Mouse (Mus musculus): ENCODE results near the gene Cldn9. TPM values are rescaled to one million over a fixed set of nuclear protein-coding genes. Genes with fewer than 3 reads are reported as not detected.
A peak's percentile ranks its signal among the peaks of the same experiment; 100 is the strongest.

The Cldn9 gene
- total RNA-seq, 2 experiments from 2014 or later, result 0.32 TPM; not detected in 1

DNA sequence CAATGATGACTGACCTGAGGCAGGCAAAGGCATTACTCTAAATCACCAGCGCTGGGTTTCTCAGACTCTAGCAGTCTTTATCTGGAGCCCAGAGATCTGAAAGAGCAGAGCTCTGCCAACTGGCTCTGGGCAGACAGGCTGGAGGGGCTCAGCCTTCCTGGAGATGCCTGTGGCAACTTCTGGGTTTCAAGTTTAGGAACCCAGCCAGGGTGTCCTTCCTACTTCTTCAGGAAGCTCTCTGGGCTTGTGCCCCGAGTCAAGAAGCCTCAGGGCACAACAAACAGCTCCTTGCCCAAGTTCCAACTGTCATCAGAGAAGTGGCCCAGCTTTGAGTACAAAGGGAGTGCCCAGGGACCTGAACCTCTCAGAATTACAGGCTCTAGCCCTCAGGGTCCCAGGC is 29.4 kb downstream of the Cldn9 start:
- no peak for DNase-seq
- intact Hi-C loops (cut with DNase I), result no loop called here

DNA sequence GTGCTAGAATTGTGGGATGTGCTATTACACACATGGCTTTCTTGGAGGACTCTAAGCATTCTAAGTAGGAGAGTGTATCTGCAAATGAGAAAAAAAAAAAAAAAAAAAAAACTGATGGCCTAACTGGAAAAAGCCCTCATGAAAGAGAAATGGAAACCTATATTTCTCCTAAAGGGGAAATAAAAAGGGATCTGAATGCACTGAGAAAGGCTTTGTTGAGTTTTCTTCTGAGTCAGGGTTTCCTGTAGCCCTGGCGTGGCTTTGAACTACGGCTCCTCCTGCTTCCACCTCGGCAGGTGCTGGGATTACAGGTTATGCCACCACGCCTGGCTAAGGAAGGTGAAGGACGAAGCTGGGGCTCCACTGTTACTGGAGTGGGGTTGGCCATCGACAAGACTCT is 29.8 kb downstream of the Cldn9 start:
- no peak for DNase-seq
- intact Hi-C loops (cut with DNase I), result no loop called here

DNA sequence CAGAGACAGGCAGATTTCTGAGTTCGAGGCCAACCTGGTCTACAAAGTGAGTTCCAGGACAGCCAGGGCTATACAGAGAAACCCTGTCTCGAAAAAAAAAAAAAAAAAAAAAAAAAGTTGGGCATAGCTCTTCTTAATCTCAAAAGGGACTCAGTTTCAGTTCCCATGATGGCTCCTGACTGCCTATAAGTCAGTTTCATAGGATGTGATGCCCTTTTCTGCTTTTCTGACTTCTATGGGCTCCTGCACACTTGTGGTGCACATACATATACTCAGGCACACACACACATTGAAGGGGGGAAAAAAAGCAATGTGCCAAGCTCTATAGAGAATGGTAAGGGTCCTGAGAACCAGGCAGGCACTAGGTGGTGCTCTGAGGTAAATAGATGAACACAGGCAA is 30.5 kb downstream of the Cldn9 start:
- intact Hi-C loops (cut with DNase I), result no loop called here
- no peak for DNase-seq

DNA sequence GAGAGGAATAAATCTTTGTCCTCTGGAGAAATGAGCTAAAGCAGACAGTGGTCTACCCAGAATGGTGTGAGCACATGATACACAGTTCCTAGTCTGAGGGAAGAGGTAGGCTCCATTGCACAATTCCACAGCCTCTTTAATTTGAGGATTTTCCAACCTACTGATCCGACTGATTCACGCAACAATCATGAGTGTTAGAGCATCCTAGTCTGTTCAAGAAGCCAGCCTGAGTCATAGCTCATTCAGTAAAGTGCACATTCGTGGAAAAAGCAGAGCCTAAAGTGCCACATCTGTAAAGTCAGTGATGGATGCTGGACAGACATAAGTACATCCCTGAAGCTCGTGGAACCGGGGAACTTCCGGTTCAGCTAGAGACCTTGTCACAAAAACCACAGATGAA is 32.5 kb downstream of the Cldn9 start:
- no peak for DNase-seq
- intact Hi-C loops (cut with DNase I), result no loop called here

DNA sequence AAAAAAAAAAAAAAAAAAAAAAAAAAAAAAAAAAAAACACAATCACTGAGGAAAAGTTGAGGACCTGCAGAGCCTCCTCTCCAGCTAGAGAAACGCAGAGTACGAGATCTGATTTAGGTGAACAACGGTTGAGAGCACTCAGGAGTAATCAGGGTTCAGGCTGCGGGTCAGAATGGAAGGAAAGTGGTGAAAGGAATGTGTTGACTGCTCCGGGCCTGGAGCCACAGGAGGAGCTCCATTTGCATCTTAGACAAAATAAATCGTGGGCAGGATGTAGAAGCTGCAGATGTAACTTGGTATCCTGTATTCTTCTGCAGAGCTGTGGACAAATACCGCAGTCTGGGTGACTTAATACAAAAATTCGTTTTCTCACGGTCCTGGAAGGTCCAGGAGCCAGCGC is 37.9 kb downstream of the Cldn9 start:
- intact Hi-C loops (cut with DNase I), result no loop called here
- no peak for DNase-seq

DNA sequence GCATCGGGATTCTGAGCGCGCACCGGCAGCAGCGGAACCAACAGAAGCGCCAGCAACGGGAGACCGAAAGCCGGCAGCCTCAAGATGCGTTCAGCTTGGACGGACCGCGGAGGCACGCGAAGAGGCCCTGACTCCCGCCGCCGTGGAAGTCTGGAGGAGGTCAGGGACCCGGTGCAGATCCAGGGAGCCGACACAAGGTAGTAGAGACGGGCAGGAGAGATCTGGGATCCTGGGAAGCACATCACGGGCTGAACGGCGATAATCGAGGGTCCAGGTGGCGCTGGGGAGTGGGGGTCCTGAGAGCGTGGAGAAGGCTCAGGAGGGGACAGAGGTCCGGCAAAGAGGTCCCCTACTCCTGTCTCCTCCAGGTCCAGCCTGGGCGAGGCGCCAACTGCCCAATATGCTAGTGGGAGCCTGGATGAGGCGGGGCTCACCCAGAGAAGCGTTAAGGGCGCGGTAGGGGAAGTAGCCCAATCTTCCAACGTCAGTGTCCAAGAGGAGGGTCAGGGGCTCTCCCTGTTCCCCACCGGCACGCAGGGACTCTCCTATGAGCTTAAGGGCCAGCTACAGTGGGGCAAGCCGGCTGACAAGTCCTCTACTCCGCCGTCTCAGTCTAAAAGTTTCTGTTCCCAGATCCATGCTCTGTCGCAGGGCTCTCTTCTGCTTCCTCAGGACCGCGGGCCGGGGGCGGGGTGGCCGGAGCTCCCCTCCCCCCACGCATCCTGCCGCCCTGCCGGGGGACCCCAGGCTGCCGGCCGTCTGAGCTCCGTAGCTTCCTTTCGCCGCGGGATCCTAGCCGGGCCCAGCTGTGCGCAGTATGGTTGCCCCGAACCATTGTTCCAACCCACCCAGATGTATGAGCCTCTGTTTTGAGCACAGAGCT is 39.0 kb downstream of the Cldn9 start, which contains the start of gene Mmp25:
Mmp25 (minus strand) TSS at position 665 of the 883 bp plus-strand sequence.
- peak; percentile 32 for DNase-seq
- intact Hi-C loops (cut with DNase I), result no loop called here

Other genes starting within 250 kb of the Cldn9 start
- not detected for gene Vmn2r117, start 204.3 kb downstream of the Cldn9 start, total RNA-seq (2021)
- 1 to 10 TPM; 6.4 to 7.3 TPM for gene Zfp213, start 119.8 kb downstream of the Cldn9 start, total RNA-seq (2021)
- gene Zfp13, start 84.5 kb downstream of the Cldn9 start, total RNA-seq (2021), result 10 to 100 TPM; 42.1 to 42.4 TPM
- not detected for gene Zscan10, start 83.2 kb downstream of the Cldn9 start, total RNA-seq (2021)
- gene Mmp25, start 38.7 kb downstream of the Cldn9 start, total RNA-seq (2021), result 1 to 10 TPM; 1.5 TPM
- not detected for gene Bicdl2, start 23.5 kb downstream of the Cldn9 start, total RNA-seq (2021)
- gene Hcfc1r1, start 10.4 kb downstream of the Cldn9 start, total RNA-seq (2021), result 100 to 1,000 TPM; 119 to 126 TPM
- 10 to 100 TPM; 14.3 to 16.2 TPM for gene Thoc6, start 10.1 kb downstream of the Cldn9 start, total RNA-seq (2021)
- gene Tnfrsf12a, start 6.6 kb downstream of the Cldn9 start, total RNA-seq (2021), result 1 to 10 TPM; 1.3 to 1.9 TPM
- gene Cldn6, start 4.8 kb downstream of the Cldn9 start, total RNA-seq (2021), result under 1 TPM in 1 of 2 experiments, not detected in 1; 0.24 TPM
- gene 1520401A03Rik, start 38.8 kb upstream of the Cldn9 start, total RNA-seq (2021), result under 1 TPM in 1 of 2 experiments, not detected in 1; 0.32 TPM
- 1 to 10 TPM; 8.1 to 8.4 TPM for gene Pkmyt1, start 42.3 kb upstream of the Cldn9 start, total RNA-seq (2021)
- gene Paqr4, start 56.8 kb upstream of the Cldn9 start, total RNA-seq (2021), result 10 to 100 TPM; 46.4 to 50.7 TPM
- under 1 TPM; 0.46 to 0.87 TPM for gene Kremen2, start 61.8 kb upstream of the Cldn9 start, total RNA-seq (2021)
- gene Flywch1, start 87.6 kb upstream of the Cldn9 start, total RNA-seq (2021), result 10 to 100 TPM; 87.6 to 92.3 TPM
- 10 to 100 TPM; 19.4 to 20.2 TPM for gene Flywch2, start 102.1 kb upstream of the Cldn9 start, total RNA-seq (2021)
- gene Srrm2, start 106.5 kb upstream of the Cldn9 start, total RNA-seq (2021), result 100 to 1,000 TPM; 518 to 552 TPM
- 100 to 1,000 TPM; 435 to 447 TPM for gene Elob, start 145.1 kb upstream of the Cldn9 start, total RNA-seq (2021)
- under 1 TPM; 0.34 to 0.48 TPM for gene Prss33, start 152.0 kb upstream of the Cldn9 start, total RNA-seq (2021)
- 1 to 10 TPM in 1 of 2 experiments, under 1 TPM in 1; 0.74 to 1.4 TPM for gene Prss32, start 159.8 kb upstream of the Cldn9 start, total RNA-seq (2021)
- gene Prss41, start 160.1 kb upstream of the Cldn9 start, total RNA-seq (2021), result 1 to 10 TPM; 3.8 to 4.7 TPM
- not detected for gene Prss21, start 184.0 kb upstream of the Cldn9 start, total RNA-seq (2021)
- not detected for gene Dcpp1, start 196.8 kb upstream of the Cldn9 start, total RNA-seq (2021)
- gene Dcpp2, start 196.9 kb upstream of the Cldn9 start, total RNA-seq (2021), result not detected
- not detected for gene Dcpp3, start 233.4 kb upstream of the Cldn9 start, total RNA-seq (2021)